Mouse (Mus musculus): ENCODE results near the gene Pdgfra. TPM values are rescaled to one million over a fixed set of nuclear protein-coding genes. Genes with fewer than 3 reads are reported as not detected.

The Pdgfra gene
- total RNA-seq, 2 experiments from 2014 or later, result 0.04 to 0.29 TPM

DNA sequence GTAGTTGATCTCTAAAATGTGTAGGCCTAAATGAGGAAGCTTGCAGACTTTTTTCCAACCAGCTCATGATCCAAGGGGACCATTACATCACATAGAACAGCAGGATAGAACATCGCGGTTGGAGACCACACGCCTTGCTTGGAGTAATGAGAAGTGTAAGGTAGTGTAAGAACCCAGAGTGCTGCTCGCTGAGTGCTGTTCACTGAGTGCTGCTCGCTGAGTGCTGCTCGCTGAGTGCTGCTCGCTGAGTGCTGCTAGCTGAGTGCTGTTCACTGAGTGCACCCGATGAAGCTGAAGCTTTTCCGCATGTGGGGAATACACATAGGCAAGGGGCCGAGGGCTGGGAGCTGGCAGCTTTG, 48.3 kb downstream of the Pdgfra start:
- ATAC-seq (ENCODE audit: poor library complexity, severe bottlenecking), result no peak

- ATAC-seq (ENCODE audit: poor library complexity, severe bottlenecking), result no peak
These were observed 55.8 kb downstream of the Pdgfra start for GRCm38 (mm10) chr5:75207905-75208304.

DNA sequence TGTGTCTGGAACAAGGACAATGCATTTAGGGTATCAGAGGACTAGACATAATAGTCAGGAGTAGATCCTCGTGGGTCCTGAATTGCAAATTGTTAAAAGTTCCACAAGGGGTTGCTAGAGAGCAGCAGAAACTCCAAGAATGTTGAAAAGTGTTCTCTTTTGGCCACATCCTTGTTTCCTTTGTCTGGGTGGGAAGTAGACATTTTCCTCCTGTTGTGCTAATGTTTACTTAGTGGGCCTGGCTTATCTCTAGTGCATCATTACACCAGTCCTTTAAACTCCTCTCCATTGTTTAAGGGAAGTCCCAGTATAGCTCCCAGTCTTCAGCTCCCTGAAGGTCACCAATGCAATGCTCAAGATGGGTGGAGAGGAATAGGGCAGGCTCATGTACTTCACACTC, 57.9 kb downstream of the Pdgfra start:
- 0 out of 2 replicates have a peak, but pooled peaks have one; percentile 21 for ATAC-seq (ENCODE audit: poor library complexity, severe bottlenecking)

DNA sequence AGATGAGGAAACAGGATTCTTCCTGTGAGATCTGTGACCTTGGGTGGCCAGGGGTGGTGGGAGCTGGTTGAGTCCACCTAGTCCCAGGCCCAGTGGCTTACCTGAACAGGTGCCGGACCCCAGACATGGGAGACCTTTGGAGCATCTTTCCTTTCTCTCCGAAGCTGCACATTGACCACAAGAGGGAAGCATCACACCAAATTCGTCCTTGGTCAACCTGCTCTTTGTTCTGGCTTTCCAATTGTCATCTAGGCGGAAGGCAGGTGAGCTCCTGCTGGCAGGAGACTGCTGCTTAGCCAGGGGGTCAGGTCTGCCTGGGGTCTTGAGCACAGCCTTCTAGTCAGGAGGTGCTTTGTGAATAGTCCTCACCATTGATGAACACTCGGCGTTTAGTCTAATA, 62.4 kb downstream of the Pdgfra start:
- ATAC-seq (ENCODE audit: poor library complexity, severe bottlenecking), result no peak

- no peak for ATAC-seq (ENCODE audit: poor library complexity, severe bottlenecking)
These were observed 62.8 kb downstream of the Pdgfra start for GRCm38 (mm10) chr5:75214929-75215328.

DNA sequence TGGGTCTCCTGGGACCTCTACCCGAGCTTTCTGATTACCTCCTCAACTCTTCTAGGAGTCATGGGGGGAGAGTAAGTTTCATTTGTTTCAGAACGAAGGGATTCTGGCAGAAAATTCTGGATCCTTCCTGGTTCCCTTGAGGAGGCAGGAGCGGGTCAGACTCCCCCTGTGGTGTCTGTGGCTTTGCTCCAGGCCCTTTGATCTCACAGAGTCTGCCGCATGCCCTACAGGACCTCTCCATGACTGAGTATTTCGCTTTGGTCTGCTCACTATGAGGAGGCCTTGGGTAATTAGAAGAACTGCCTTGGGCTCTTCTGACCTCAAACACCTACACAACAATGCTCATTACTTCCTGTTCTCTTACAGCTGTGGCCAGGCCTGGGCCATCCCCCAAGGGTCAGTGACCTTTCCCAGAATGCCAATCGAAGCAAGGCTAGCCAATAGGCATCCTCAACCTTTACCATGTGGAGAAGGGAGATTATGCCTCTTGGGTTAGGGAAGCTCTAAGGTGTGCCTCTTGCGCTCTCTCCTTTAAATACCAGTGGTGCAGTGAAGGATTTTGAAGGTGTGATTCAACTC, 63.7 kb downstream of the Pdgfra start:
- ATAC-seq (ENCODE audit: poor library complexity, severe bottlenecking), result no peak

- ATAC-seq (ENCODE audit: poor library complexity, severe bottlenecking), result no peak
These were observed 69.5 kb downstream of the Pdgfra start for GRCm38 (mm10) chr5:75221610-75222009.

DNA sequence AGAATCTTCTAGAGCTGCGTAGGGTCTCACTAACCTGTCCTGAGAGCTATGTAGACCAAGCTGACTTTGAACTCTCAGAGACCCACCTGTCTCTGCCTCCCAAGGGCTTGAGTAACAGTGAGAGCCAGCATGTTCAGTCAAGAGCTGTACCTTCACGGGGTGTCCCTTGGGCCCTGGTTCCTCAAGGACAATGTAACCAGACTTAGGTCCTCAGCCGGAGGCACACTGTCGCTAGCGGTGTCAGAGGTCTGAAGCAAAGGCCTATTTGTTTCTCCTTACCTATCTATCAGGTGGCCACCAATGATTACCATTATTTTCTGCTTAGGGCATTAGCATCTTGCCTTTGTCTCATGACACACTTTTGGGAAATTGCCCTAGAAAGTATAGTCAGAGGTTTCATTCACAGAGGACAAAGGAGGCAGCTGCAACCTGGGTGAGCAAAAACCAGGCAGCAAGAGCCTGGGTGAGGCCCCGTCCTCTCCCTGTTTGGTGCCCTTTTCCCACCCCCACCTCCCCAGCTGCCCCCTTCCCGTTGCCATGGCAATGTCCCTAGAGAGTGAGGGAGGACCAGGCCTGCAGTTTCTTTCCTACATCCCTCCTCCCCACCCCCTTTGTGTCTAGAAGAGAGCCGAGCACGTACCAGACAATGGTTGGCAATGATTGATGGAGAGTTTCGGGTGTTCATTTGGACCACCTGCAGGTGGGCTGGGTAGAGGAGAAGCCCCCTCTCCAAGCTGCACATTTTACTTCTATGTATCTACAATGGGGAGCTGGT, 70.6 kb downstream of the Pdgfra start:
- ATAC-seq (ENCODE audit: poor library complexity, severe bottlenecking), result no peak

DNA sequence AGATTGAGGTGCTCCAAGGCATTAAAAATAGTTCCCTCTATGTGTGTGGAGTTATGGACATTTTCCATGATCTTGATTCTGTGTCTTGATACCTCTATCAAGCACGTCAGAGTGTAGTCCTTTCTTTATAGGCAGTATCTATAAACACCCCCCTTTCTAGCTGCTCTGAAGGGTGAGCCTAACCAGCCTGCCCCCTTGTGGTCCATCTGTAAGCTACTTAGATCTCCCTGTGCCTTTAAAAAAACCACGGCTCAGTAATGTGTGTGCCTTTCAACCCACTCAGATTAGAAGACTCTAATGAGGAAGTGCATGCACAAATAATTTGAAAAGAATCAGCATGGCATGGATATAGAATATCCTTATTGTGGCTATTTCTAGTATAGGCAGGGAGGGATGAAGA, 86.3 kb downstream of the Pdgfra start:
- ATAC-seq (ENCODE audit: poor library complexity, severe bottlenecking), result no peak

- no peak for ATAC-seq (ENCODE audit: poor library complexity, severe bottlenecking)
These were observed 87.1 kb downstream of the Pdgfra start for GRCm38 (mm10) chr5:75238928-75239777.

DNA sequence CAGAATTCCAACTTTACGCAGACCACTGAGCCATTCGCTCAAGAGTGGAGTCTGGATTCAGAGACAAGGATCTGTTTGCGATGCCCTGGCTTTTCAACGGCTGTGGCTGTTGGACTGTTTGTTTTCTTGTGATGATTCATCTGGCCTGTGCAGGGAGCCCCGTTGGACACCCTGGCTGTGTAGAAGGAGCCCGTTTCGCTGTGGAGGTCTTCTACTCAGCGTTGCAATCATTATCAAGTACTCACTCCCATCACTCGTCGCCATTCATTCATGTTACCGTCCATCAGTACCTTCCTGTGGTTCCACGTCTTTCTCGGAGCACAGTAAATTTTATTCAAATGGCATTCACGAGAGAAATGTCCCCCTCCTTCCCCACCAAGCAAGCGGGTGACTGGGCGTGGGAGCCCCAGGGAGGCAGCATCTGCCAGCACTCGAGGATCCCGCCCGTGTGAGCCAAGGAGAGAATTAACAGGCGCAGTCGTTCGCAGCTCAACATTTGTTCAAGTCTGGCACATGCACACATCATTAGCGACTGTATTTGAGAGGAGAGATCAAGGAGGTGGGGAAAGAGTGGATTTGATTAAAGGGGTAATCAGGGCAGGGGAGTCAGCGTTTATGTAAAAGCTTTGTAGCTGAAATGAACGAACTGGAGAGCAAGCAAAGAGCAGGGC, 95.1 kb downstream of the Pdgfra start:
- ATAC-seq (ENCODE audit: poor library complexity, severe bottlenecking), result no peak

Other genes with a start within 250 kb of the Pdgfra start
- gene Chic2, start 107.5 kb upstream of the Pdgfra start, total RNA-seq (2015), result 56.8 and 62.3 TPM in 2 replicates
- 41.4 and 49.9 TPM in 2 replicates for gene Chic2, start 107.5 kb upstream of the Pdgfra start, total RNA-seq (2017)
- gene Gsx2, start 76.7 kb upstream of the Pdgfra start, total RNA-seq (2015), result not detected in 2 replicates
- not detected in 2 replicates for gene Gsx2, start 76.7 kb upstream of the Pdgfra start, total RNA-seq (2017)

All from megakaryocyte, adult 5-6 weeks (primary cell).